Mouse (Mus musculus) frontal cortex, postnatal 14 days (tissue): ENCODE results near the gene Gpr84.
"Not testable (repeated sequence)": the region's sequence is repeated elsewhere in the genome, so short reads cannot be mapped to it uniquely, and the experiment has no call there.

Experiments
- DNase-seq, 2 experiments: peaks; one replicate each; pipeline ENCODE4 v3.0.0; 2022; ENCODE audit warnings: low spot score in 2 of 2

Gene Gpr84

DNA sequence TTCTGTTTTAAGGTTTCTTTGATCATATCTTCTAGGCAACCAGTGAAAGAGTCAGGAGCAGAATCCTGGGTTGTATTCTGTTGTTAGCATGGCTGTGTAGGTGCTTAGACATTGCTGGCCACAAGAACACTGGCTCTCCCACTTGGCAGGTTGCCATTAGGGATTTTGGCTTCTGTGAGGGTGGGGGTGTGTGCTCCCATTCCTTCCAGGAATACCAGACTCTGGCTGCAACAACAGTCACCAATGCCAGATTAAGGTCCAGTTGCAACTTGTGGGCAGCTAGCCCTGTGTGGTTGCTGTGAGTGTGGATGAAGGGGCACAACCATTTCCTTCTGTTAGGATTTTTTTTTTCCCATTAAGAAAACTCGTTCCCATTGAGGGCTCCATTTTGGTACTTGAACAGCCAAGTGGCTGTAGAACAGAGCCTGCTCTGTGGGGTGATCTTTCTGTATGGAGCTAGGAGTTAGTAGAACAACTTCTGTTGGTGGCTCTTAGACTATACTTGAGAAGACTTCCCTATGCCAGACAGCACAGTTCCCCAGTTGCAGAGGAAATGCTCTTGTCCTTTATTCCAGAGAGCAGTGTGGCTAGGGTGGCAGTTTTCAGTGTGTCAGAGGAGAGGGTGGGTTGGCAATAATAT, 24.5 kb downstream of the Gpr84 start:
- DNase-seq: no peak

DNA sequence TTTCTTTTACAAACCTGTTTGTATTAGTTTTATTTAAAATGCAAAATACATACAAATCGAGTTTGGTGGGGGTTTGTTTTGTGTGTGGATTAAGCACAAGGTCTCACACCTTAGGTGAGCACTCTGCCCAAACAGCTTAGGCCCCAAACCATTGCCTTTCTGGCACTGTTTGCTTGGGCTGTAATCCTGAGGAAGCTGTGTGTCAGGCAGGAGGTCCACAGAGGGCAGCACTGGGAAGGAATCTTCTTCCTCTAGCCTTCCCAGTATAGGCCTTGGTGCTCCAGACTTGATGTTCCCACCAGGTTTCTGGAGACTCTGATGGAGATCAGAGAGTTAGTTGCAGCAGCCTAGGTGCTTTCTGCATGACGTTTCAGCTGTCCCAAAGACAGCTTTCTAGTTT, 25.8 kb downstream of the Gpr84 start:
- no peak for DNase-seq

DNA sequence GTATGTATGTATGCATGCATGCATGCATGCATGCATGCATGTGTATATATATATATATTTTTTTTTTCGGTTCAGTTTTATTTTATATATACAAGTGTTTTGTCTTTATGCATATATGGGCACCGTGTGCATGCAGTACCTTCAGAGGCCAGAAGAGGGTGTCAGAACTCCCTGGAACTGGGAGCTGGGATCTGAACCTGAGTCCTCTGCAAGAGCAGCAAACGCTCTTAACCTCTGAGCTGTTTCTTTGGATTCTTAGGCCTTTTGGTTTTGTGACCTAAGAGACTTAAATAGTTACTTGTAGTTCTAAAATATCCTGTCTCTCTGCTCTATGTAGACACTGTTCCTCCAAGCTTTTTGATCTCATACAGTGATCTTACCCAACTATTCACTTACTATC, 26.3 kb downstream of the Gpr84 start:
- DNase-seq: peak in 1 of 2 experiments; percentile 35

DNA sequence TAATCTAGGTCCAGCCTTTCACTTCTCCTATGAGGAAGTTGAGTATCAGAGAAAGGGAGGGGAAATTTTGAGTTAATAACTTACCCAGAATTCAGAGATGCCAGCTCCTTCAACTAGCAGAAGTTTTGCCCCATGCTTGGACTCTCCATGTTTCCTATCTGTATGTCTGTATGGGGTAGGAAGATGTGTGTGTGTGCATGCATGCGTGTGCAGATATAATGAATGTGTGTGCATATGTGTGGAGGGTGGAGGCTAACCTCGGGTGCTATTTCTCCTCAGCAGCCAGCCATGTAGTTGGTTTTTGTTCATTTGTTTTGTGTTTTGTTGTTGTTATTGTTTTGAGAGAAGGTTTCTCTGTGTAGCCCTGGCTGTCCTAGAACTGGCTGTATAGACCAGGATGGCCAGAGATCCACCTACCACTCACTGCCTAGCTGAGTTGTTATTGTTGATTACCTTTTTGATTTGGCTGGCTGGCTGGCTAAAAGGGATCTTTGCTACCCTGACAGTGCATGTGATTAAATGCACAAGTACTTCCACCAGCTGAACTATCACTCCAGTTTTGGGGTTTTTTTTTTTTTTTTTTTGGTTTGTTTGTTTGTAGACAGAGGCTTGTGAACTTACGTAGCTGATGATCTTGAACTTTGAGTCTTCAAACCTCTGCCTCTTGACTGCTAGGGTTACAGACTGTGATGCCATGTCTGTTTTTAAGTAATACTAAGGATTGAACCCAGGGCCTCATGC, 28.8 kb downstream of the Gpr84 start:
- DNase-seq: no peak

DNA sequence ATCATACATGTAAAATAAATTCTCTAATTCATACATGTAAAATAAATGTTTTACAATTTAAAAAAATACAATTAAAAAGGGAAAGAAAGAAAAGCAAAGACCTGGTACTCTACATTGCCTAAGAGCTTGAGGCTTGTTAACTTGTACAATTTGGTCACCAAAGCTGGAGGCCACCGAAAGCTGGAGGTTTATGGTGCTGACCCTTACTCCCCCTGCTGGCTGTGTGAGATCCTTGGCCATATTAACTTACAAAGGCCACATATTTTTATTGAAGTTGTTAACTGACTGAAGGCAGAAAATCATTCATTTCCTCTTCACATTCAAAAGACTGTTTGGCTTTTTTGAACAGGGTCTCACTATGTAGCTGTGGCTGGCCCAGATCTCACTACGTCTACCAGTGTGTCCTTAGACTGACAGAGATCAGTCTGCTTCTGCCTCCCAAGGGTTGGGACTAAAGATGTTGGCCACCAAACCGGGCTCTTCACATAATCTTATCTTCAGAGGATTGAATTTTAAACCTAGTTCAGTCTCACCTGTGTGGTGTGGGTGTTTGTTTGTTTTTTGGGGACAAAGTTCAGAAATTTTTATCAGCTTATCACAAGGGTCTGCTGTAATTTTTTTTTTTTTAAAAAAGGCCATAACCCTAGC, 29.5 kb downstream of the Gpr84 start:
- no peak for DNase-seq

DNA sequence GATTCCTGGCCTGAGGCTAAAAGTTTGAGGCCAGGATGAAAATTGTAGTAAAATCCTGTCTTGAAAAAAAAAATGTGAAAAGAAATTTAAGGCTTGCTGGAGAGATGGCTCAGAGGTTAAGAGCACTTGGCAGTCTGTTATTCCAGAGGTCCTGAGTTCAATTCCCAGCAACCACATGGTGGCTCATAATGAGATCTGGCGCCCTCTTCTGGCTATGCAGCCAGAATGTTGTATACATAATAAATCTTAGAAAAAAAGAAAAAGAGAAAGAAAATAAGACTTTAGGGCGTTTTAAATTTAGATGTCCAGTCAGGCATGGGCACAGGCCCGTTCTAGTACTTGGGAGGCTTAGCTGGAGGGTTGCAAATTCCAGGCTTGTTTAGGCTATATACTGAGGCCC, 30.7 kb downstream of the Gpr84 start:
- no peak for DNase-seq

DNA sequence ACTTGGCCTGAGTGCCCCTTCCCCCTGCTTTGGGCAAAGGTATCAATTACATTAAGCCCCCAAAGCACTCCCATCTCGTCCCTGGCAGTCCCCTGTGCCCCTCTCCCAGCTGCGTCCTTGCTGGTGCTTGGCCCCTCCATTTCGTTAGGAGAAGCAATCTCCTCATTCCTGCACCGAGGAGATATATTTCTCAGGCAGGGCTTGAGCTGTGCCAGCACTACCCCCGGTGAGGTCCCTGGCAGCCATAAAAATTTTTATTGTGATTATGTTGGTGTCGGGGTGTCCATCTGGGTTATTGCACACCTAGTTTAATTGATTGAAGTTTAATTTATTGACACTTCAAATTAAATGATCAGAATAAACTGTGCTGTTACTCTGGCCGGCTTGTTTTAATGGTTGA, 32.5 kb downstream of the Gpr84 start:
- no peak for DNase-seq

DNA sequence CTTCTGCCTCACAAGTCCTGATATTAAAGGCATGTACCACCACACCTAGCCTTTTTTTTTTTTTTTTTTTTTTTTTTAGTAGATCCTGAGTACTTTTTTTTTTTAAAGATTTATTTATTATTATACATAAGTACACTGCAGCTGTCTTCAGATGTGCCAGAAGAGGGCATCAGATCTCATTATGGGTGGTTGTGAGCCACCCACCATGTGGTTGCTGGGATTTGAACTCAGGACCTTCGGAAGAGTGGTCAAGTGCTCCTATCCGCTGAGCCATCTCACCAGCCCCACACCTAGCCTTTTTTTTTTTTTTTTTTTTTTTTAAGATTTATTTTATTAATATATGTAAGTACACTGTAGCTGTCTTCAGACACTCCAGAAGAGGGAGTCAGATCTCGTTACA, 34.5 kb downstream of the Gpr84 start:
- DNase-seq: not testable (repeated sequence)

DNA sequence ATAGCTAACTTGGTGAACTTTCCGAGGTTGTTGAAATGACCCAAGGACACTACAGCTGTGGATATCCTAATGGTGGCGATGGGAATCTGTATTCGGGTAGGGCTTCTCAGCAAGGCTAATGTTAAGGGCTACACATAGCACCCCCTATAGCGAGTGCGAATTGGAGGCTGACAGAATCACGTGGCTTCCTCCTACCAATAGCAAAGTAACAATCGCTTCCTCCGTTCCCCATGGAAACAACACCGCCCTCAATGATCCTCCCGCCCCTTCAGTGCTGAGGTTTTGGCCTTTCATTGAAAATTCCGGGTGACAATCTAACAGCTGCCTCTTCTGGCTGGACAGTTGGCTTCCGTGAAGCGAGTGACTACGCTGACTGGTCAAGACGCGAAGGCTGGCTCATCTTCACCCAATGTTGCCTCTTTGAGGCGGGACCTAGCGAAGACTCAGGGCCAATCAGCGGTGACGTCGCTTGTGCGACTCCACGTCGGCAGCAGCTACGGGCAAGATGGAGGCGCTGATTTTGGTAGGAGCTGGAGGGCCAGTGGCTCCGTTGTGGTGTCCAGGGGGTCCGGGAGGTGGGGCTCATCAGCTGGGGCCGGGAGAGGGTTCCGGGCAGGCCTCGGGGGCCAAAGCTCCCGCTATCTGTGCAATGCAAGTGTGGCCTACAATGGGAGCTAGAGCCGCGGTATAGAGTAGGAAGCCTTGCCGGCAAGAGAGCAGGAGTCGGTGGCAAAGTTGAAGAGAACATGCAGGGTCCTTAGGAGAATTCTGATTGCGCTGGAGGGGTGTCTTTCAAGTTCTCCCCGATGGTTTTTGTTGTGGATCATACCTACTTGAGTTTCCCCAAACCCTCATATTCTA, 37.8 kb downstream of the Gpr84 start, which contains the start of gene Copz1:
Gene Copz1, plus strand, starts transcription at position 296 of the 861 bp plus-strand sequence.
- peak; percentile 94 to 99 for DNase-seq

DNA sequence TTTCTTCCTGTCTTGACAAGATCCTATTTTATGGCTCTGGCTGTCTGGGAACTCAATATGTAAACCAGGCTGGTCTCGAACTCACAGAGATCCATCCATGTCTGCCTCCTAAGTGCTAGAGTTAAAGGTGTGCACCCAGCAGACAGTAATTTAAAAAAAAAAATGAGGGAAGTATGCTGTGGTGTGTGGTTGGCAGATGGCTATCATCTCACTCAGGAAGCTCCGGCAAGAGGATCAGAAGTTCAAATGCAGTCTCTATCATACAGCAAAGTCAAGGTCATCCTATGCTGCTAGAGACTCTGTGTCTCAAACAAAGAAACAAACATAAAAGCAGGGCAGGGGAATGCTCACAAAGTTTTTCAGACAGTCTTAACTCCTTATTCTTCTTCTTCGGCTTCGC, 41.5 kb downstream of the Gpr84 start:
- no peak for DNase-seq

DNA sequence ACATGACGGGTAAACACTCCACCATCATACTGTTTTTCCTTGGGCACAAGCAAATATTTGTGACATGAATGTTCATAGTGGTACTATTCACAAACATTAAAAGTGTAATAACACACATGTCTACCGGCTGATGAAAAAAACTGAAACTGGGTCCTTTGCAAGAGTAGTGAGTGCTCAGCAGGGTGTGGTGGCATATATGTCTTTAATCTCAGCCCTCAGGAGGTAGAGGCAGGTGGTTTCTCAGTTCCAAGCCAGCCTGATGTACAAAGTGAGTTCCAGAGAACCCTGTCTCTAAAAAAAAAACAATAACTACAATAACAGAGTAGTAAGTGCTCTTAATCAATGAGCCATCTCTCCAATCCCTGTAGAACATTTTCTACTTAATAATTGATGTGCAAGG, 45.6 kb downstream of the Gpr84 start:
- no peak for DNase-seq

DNA sequence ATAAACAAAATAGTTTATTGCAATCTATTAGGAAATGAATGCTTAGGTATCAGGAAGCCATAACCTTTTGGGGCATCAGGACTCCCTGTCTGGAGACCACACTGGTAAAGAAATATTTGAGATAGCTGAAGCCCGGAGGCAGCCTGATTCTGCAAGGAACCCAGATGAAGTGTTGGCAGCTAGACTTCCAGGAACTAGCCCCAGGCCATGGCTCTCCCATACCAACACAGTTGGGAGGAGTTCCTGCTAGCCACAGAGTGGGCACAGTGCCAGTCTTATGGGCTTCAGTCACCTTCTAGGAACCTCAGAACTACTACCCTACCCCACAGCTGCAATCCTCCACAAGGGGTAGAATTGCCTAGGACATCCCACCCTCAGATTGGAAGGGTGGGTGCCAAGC, 50.4 kb downstream of the Gpr84 start:
- no peak for DNase-seq

DNA sequence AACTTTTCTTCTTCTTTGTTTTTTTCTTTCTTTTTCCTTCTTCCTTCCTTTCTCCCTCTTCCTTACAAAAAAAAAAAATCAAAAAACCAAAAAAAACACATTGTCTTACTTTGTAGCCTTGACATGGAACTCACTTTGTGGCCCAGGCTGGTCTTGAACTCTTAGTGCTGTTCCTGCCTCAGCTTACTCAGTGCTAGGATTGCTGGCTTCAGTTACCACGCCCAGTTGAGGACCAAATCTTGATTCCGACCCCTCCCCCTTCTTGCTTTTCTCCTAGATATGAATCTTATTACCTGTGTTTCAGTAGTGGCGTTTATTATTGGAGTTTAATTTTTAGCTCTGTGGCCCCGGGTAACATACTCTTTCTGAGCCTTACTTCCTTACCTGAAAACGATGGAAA, 51.2 kb downstream of the Gpr84 start:
- no peak for DNase-seq
